Mouse (Mus musculus): Measurements from ENCODE around the gene Camk1g.
A peak's percentile ranks its signal among the peaks of the same experiment; 100 is the strongest.

DNA sequence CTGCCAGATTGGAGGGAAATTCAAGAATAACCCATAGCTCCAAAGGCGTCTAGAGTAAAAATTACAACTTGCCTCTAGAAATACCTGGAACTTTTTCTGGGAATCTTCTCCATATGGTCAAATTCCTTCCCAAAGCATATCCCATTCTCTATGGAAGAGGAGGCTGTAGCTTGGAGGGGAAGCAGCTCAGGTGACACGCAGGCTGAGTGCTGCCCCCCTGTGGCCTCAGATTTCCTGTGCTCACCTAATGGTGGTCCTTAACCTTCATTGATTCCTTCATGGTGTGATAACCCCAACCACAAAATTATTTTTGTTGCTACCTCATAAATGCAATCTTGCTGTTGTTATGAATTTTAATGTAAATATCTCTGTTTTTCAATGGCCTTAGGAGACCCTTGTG is 45.9 kb downstream of the Camk1g start:
- TF ChIP-seq CTCF (IDR thresholded peaks at IDR 0.05) (peak; percentile 78), POLR2A (IDR thresholded peaks at IDR 0.05; ENCODE audit: insufficient read depth, low read depth, low read length) (no peak), EP300 (IDR thresholded peaks at IDR 0.05; ENCODE audit: insufficient read depth, low read depth, low read length) (no peak)

All from heart, adult 2 months (tissue).